Mouse (Mus musculus): ENCODE data around the gene Trpc2.

DNA sequence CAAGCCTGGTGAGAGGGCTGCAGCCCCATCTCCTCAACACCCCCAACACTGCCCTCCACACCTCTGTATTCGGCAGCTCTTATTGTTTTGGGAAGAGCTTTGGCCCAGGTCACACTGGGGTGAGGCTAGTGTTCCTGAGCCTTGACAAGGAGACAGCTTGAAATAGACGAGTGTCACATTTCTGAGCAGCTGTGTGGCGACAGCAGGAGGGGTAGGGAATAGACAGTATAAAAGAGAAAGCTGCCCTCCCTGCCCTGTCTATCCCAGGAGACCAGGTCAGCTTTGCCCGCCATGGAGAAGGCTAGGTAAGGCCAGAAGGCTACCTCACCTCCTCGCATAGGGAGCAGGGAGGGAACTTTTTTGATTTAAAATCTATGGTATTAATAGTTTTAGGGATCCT lies 18.6 kb downstream of the Trpc2 start, which contains the start of gene Art1:
- TF ChIP-seq CTCF (IDR thresholded peaks at IDR 0.05; ENCODE audit: control insufficient read depth, insufficient read depth, low read length) = no peak
- no peak for TF ChIP-seq POLR2A (IDR thresholded peaks at IDR 0.05; ENCODE audit: borderline replicate concordance, control insufficient read depth, low read depth, low read length)

Measured in bone marrow, adult 2 months (tissue).